Mouse (Mus musculus) olfactory bulb, adult 2 months (tissue): Measurements from ENCODE around the gene Tmem52.

Experiments used
- CTCF ChIP-seq: fragments of 200-500 bp; IDR thresholded peaks from 2 replicates; pipeline ENCODE4 v1.5.1; 2012; ENCODE audit warnings: low read depth, mild to moderate bottlenecking, low read length, moderate library complexity; ENCODE audit not compliant: insufficient read depth
- POLR2A ChIP-seq: fragments of 200-500 bp; IDR thresholded peaks from 2 replicates; pipeline ENCODE4 v1.6.1; 2012; ENCODE audit warnings: mild to moderate bottlenecking, low read depth, low read length, moderate library complexity; ENCODE audit not compliant: insufficient read depth

DNA sequence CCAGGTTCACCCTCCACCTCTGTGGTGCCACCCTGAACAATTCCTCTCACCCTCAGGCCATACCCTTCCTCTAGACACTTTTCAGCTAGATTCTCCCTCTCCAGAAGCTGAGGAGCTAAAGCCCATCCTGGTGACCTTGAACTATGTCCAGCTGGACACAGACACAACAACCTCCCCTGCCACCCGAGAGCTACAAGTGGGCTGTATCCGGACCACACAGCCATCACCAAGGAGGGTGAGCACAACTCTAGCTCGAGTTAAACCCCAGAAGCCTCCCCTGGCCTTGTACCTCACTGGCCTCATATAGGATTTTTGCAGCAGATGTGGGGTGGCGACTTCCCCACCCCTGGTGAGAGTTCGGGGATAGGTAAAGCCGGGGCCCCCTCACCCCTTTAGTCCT is 3.3 kb upstream of the Tmem52 start:
- no peak for TF ChIP-seq CTCF
- TF ChIP-seq POLR2A: no peak
